Mouse (Mus musculus) gonadal fat pad, adult 2 months (tissue): Measurements from ENCODE around the gene Lmntd2. TPM values are rescaled to one million over a fixed set of nuclear protein-coding genes. Genes with fewer than 3 reads are reported as not detected.

Source experiments
- DNase-seq: peaks from one replicate; pipeline ENCODE4 v3.0.0-alpha.2; 2012; ENCODE audit warnings: low read depth
- polyA plus RNA-seq: library from polyadenylated mRNA; depleted of rRNA; stranded (reverse); fragments of >200 nt; gene quantifications from 2 replicates; pipeline ENCODE4 v1.2.3, GENCODE M21; 2012

The Lmntd2 gene
- polyA plus RNA-seq, 1 experiment, result 13.0 TPM

- no peak for DNase-seq
These were observed 2.2 kb upstream of the Lmntd2 start for GRCm38 (mm10) chr7:141215880-141216733.

- DNase-seq, result peak; percentile 89
These were observed 1.4 kb upstream of the Lmntd2 start, which contains the start of gene Rassf7 for GRCm38 (mm10) chr7:141215101-141215879. Rassf7 (plus strand) TSS chr7:141215860.

DNA sequence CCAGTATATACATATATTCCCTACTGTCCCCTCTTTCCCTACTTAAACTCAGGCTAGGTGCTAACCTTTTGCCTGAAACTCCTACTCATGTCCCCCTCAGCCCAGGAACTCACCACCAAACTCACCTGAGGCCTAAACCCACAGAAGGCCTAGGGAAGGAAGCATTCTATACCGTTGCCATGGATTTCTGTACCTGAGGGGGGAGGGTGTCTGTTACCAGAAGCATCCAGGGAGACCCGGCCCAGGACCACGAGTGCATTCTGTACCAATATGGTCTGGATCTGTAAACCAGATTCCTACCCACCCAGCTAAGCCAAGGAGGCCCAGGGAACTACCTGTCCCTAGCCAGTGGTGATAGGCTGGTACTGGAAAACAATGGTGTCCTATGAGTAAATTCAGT is 430 bp upstream of the Lmntd2 start:
- no peak for DNase-seq

GRCm38 (mm10) chr7:141213133-141213532 is 747 bp downstream of the Lmntd2 start:
- no peak for DNase-seq

GRCm38 (mm10) chr7:141210606-141211131 is 3.2 kb downstream of the Lmntd2 start:
- DNase-seq, result no peak

GRCm38 (mm10) chr7:141210137-141210536 is 3.7 kb downstream of the Lmntd2 start:
- DNase-seq, result no peak

DNA sequence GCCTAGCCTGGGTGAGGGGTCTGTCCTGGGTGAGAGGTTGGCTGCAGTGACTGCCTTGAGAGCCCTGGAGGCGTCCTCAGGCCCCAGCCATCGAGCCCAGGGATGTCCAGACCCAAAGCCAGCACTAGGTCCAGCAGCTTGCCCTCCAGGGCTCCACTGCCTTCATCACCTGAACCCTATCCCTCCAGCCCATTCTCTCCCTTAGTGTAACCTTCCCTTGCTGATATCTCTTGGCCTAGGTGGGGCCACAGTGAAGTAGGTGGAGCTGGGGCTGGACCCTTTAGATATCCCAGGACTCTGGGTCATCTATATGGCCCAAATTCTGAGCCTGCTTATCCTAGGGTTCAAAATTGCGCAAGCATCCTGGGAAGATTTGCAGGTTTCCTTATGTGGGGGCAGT is 4.4 kb downstream of the Lmntd2 start:
- DNase-seq, result no peak

DNA sequence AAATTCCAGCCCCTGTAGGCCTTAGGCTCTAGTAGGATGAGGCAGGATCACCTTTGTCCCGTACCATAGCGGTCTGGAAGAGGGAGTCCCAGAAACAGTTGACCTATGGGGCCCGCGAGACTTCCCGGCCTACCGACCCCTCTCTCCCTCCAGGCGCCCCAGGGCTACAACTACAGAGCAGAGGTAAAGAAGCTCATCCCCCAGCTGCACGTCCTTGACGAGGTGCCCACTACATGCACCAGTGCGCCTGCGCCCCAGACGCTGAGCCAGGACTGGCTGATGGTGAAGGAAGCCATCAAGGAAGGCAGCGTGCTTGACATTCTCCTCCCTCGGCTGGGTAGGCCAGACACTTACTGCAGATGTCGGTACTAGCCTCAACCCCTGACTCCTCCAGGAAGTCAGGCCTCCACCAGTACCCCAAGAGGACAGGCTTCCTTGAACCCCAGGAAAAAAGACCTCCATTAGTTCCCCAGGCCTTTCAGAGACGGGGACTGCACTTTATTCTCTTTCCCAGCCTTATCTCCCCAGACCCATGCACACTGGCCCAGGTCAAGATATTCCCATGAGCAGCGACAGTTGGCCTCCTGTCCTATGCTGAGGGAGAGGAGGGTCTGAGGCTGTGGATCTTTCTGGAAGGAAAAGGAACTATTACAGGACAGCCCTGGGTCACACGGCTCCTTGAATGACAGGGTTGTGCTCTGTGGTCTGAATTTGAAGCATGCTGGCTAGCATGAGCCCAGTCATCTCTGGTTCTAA is 7.5 kb downstream of the Lmntd2 start:
- DNase-seq, result no peak

- DNase-seq, result no peak
These were observed 8.4 kb downstream of the Lmntd2 start for GRCm38 (mm10) chr7:141205504-141205903.

DNA sequence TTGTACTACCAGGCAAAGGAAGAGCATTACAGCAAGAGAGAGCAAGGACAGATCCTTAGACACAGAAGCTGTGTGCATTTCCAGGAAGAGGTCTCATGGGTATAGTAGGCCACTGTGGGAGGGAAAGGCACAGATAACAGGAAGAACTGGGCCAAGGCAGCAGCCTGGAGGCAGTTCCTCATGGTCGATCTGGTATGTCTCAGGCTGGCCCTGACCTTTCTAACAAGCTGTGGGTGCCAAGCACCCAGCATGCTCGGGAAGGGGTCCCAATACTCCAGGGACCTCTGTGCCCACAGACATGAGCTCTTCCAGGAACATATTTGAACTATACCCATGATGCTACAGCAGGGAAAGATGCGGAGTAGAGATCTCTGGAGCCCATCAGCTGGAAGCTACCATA is 9.3 kb downstream of the Lmntd2 start:
- no peak for DNase-seq

GRCm38 (mm10) chr7:141198121-141198520 is 15.8 kb downstream of the Lmntd2 start:
- no peak for DNase-seq

GRCm38 (mm10) chr7:141196619-141197282 is 17.1 kb downstream of the Lmntd2 start:
- DNase-seq, result no peak

DNA sequence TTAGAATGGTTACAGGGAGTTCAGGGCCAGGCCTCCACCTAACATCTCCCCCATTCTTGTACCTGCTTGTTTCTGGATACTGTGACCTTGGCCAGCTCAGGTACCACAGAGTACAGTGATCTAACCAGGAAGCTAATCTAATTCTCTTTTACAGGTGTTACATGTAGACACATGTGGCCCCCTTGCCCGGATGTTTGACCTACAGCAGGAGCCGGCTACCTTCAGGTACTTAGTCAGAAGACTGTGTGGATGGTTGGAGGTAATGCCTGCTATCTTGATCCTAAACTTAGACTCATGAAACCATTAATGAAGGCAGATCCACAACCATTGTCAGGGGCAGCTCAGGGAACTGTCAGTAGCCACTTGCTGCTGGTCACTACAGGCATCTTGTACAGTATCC is 18.1 kb downstream of the Lmntd2 start:
- DNase-seq, result no peak

DNA sequence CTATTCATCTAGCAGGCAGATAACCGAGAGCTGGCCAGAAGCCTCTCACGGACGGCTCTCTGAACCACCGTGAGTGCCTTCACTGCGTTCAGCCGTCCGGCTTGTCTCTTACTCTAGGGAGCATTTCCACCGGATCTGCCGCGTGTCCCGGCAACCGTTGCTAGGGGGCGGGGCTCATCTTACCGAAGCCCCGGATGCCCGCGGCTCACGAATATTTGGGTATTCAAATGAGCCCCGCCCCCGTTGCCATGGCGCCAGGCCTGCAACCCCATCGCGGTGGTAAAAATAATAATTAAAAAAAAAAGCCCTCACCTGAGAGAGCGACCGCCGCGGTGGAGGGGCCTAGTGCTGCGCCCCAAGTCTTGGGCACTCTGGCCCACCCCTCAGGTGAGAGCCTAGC is 19.1 kb downstream of the Lmntd2 start:
- DNase-seq, result no peak

- no peak for DNase-seq
These were observed 19.5 kb downstream of the Lmntd2 start for GRCm38 (mm10) chr7:141194409-141194808.

DNA sequence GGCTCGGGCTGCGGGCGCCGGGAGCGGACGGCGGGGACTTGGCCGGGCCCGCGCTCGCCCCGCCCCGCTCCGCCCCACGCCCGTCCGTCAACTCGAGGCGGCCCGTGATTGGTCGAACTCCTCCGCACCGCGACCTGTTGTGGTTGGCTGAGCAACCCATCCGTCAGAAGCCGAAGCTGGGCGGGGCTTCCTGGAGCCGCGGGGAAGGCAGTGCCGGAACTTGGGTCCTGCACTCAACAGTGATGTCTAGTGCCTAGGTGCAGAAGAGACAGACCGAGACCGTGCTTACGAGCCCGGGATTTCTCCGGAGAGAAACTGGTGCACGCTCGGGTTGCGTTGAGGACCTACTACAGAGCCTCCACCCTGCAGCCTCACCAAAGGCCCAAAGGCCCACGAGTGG is 19.9 kb downstream of the Lmntd2 start, which contains the start of the genes Hras and Lrrc56:
Gene Hras (minus strand): TSS at position 58 of the 400 bp plus-strand sequence.
Gene Lrrc56 (plus strand): TSS at position 210 of the 400 bp plus-strand sequence.
- DNase-seq, result no peak

DNA sequence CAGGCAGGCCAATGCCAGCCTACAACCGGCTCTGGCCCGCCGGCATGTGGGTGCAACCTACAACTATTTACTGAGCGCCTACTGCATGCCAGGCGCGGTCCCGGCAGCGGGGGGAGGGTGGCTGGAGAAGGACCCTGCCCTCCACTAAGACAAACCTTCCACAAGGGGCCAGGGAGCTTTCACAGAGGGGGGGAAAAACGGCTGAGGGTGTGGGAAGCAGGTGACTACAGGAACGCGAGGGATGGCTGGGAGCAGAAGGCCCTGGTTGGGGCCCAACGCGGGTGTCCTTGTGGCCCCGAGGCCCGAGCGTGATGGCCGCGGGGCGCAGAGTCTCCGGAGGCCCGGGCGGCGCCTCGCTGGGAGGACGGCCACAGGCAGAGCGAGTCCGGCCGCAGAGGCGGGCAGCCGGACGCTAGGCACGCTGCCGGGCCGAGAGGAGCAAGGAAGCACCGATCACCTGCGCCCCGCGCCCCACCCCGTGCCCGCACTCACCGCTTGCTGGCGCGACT is 20.5 kb downstream of the Lmntd2 start:
- DNase-seq, result no peak

DNA sequence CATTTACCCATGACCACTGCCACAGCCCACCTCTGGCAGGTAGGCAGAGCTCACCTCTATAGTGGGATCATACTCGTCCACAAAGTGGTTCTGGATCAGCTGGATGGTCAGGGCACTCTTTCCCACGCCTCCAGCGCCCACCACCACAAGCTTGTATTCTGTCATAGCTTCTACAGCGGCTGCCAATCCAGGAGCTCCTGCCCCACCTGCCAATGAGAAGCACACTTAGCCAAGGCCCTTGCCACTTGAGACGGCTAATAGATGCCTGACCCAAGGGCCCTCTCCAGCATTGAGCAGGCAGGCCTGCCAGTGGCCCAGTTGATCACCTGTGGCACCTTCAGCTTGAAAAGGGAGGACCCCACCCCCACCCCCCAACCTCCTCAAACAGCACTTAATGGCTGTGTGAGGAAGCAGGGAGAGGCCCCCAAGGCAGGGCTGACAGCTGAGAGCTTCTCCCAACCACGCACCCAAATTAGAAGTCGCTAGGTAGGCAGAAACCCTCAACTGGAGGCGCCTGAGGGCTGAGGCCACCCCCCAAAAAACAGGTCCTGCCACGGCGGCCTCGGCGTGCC is 21.0 kb downstream of the Lmntd2 start:
- DNase-seq, result no peak

- DNase-seq, result no peak
These were observed 21.8 kb downstream of the Lmntd2 start for GRCm38 (mm10) chr7:141191796-141192685.

- DNase-seq, result no peak
These were observed 22.8 kb downstream of the Lmntd2 start for GRCm38 (mm10) chr7:141191036-141191435.
